Mouse (Mus musculus) liver, embryonic 11.5 days (tissue): ENCODE measurements at regions not wholly inside any gene's neighbourhood (a gene's known extent, or its start where the extent isn't known, plus 50 kb on each side); places are given as distances from the start of the nearest gene placed in this dataset.
A peak's percentile ranks its signal among the peaks of the same experiment; 100 is the strongest.

Experiments used
- ATAC-seq: fragments of 200-750 bp; cut with Nextera tagmentation; replicated peaks from 2 replicates; pipeline ENCODE4 v1.8.0; 2017; ENCODE audit warnings: moderate number of reproducible peaks, mild to moderate bottlenecking, moderate TSS enrichment, moderate library complexity; ENCODE audit not compliant: low FRiP score
- DNase-seq: peaks from one replicate; pipeline ENCODE4 v3.0.0-alpha.2; 2017; ENCODE audit warnings: low spot score
- H3K27ac ChIP-seq: fragments of 300-500 bp; sonication (generic); 2 replicates; pipeline ENCODE4 v1.5.1; 2014; ENCODE audit warnings: mild to moderate bottlenecking, low read depth, low read length, control low read depth
- H3K27me3 ChIP-seq: fragments of 300-500 bp; sonication (generic); replicated peaks from 2 replicates; pipeline ENCODE4 v1.6.1; 2014; ENCODE audit warnings: low read length, mixed read lengths; ENCODE audit not compliant: control insufficient read depth, insufficient read depth
- H3K36me3 ChIP-seq: fragments of 300-500 bp; sonication (generic); 2 replicates; pipeline ENCODE4 v1.6.1; 2014; ENCODE audit warnings: mild to moderate bottlenecking, low read length, moderate library complexity, mixed read lengths; ENCODE audit not compliant: control insufficient read depth, insufficient read depth
- H3K4me1 ChIP-seq: fragments of 300-500 bp; sonication (generic); replicated peaks from 2 replicates; pipeline ENCODE4 v1.6.1; 2014; ENCODE audit warnings: low read length, mixed read lengths; ENCODE audit not compliant: control insufficient read depth, insufficient read depth
- H3K4me2 ChIP-seq: fragments of 300-500 bp; sonication (generic); 2 replicates; pipeline ENCODE4 v1.6.1; 2014; ENCODE audit warnings: mild to moderate bottlenecking, control low read depth, moderate library complexity
- H3K4me3 ChIP-seq: fragments of 300-500 bp; sonication (generic); 2 replicates; pipeline ENCODE4 v1.5.1; 2014; ENCODE audit warnings: low read depth, low read length, control low read depth
- H3K9ac ChIP-seq: fragments of 300-500 bp; sonication (generic); 2 replicates; pipeline ENCODE4 v1.6.1; 2014; ENCODE audit warnings: low read depth, low read length, control low read depth
- H3K9me3 ChIP-seq: fragments of 300-500 bp; sonication (generic); 2 replicates; pipeline ENCODE4 v1.6.1; 2016; ENCODE audit warnings: low read length, inconsistent platforms, mixed read lengths; ENCODE audit not compliant: control insufficient read depth
- WGBS: fragments of 180-500 bp; shearing (Covaris S2); extraction: QIAGEN DNeasy Blood & Tissue Kit; methylation state at CpG from one replicate; pipeline ENCODE4 v1.1.7; 2014; 5-methylcytosine and 5-hydroxymethylcytosine counted together

DNA sequence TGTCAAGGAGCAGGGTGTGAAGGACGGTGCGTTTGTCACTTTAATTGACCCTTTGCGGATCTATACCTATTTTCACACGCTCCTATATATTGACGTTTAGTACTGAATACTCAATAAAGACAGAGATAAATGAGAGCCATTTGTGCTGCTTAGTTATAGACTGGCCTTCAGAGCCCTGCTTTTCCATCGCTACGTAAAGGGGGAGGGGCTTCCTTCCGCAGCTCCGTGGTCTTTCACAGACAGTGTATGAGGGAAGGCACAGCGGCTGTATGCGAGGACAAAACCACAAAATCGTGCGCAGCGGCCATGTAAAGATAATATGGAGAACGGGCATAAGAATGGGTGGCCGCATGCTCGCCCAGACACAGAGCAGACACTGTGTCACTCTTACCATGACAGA is 58.4 kb upstream of the Pced1b start:
- ATAC-seq (no peak), DNase-seq (no peak)
- 68% methylated on average over 17 of the region's 17 CpGs for WGBS
- H3K9ac ChIP-seq = no peak overlapping the region
- no peak overlapping the region for H3K27ac ChIP-seq
- H3K4me1 ChIP-seq = no peaks in the 10 kb centered on the region
- no peaks in the 10 kb centered on the region for H3K27me3 ChIP-seq
- no peaks in the 10 kb centered on the region for H3K9me3 ChIP-seq
- H3K36me3 ChIP-seq = no peaks in the 10 kb centered on the region
- H3K4me3 ChIP-seq = no peak overlapping the region
- H3K4me2 ChIP-seq = no peak overlapping the region

- no peak overlapping the region for H3K27ac ChIP-seq
- ATAC-seq (no peak), DNase-seq (no peak)
- H3K4me3 ChIP-seq = no peak overlapping the region
- H3K9ac ChIP-seq = no peak overlapping the region
- no peaks in the 10 kb centered on the region for H3K4me1 ChIP-seq
- no peak overlapping the region for H3K4me2 ChIP-seq
- no peaks in the 10 kb centered on the region for H3K9me3 ChIP-seq
- 19% methylated on average over 3 of the region's 3 CpGs for WGBS
- H3K36me3 ChIP-seq = no peaks in the 10 kb centered on the region
- no peaks in the 10 kb centered on the region for H3K27me3 ChIP-seq
Measured at GRCm38 (mm10) chr15:97187831-97188230, 59.1 kb upstream of the Pced1b start.

DNA sequence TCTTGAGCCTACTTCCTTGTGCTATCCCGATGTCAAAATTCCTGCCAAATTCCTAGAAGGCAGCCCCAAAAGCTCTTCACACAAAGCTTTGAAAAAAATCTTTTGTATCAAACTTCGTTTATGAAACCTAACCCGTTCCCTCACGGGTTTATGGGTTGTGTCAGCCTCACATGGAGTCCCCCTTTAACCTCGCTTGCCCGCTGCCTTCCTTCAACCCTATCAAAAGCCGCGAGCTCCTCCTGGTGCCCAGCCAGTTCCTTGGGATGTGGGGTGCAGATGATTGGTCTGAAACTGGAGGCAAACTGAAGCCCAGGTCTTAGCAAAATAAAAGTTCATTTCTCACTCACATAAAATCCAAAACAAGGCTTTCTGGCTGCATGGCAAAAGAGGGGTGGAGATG is 60.9 kb upstream of the Pced1b start:
- Histone ChIP-seq H3K9me3 (no peaks in the 10 kb centered on the region), H3K4me1 (no peaks in the 10 kb centered on the region), H3K27ac (no peak overlapping the region), H3K27me3 (no peaks in the 10 kb centered on the region), H3K36me3 (no peaks in the 10 kb centered on the region), H3K4me3 (no peak overlapping the region), H3K9ac (no peak overlapping the region), H3K4me2 (no peak overlapping the region)
- WGBS = 68% methylated on average over 8 of the region's 8 CpGs
- ATAC-seq = no peak
- DNase-seq = no peak

- 67% methylated on average over 9 of the region's 9 CpGs for WGBS
- Histone ChIP-seq H3K4me3 (no peak overlapping the region), H3K9me3 (no peaks in the 10 kb centered on the region), H3K4me2 (no peak overlapping the region), H3K4me1 (0 out of 2 replicates have a peak, but pooled peaks cover 2% of the 10 kb centered on the region), H3K36me3 (no peaks in the 10 kb centered on the region), H3K27ac (no peak overlapping the region), H3K27me3 (no peaks in the 10 kb centered on the region), H3K9ac (no peak overlapping the region)
- ATAC-seq = no peak
- DNase-seq = no peak
Measured at GRCm38 (mm10) chr15:97182617-97183038, 64.3 kb upstream of the Pced1b start.

DNA sequence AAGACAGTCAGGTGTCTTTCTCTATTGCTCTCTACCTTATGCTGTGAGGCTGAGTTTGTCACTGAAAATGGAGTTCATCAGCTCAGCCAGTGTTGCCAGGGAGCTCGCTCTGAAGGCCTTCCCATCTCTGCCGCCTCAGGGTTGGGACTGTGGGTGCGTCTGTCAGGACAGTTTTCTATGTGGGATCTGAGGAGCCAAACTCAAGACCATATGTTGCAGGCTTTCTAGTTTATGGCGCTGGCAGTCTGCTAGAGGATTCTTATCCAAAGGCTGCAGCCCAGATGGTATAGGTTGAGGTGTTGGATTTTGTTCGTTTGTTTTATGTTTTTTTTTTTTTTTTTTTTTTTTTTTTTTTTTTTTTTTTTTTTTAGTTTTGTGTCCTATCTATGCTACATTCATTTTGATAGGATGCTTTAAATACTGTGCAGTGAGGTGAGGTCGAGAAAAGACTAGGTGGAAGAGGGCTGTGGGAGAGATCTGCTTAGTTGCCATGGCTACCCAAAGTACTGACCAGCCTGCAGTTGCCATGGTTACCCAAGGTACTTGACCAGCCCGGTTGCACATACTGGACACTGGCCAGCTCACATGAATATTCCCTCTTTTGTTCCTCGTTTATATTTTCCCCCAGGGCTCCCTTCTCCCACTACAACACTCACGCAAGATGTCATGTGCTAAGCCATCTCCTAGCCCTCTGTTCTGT is 65.8 kb upstream of the Pced1b start:
- Histone ChIP-seq H3K4me2 (no peak overlapping the region), H3K27me3 (no peaks in the 10 kb centered on the region), H3K9ac (no peak overlapping the region), H3K9me3 (no peaks in the 10 kb centered on the region), H3K36me3 (no peaks in the 10 kb centered on the region), H3K4me3 (no peak overlapping the region), H3K4me1 (0 out of 2 replicates have a peak, but pooled peaks cover 2% of the 10 kb centered on the region), H3K27ac (no peak overlapping the region)
- no peak for DNase-seq
- 73% methylated on average over 9 of the region's 9 CpGs for WGBS
- ATAC-seq = no peak

DNA sequence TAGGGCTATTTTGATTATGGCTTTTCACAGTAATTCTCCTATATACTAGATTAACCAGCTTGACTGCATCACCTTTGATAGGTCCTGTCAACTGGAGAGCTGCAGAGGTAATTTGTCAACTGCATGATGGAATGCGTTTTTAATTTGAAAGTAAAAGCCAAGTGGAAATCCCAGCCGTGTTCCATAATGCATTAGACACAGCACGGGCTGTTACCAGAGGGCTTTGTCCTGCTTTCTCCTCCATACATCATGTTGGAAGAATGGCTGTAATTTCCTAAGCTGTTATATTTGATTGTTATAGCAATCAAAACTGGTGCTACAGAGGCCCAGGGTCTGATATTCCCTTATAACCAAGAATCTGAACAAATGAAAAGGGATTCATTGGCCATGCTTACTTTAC is 68.6 kb upstream of the Pced1b start:
- DNase-seq (no peak), ATAC-seq (no peak)
- Histone ChIP-seq H3K4me1 (0 out of 2 replicates have a peak, but pooled peaks cover 2% of the 10 kb centered on the region), H3K4me3 (no peak overlapping the region), H3K27ac (no peak overlapping the region), H3K9me3 (no peaks in the 10 kb centered on the region), H3K27me3 (no peaks in the 10 kb centered on the region), H3K9ac (no peak overlapping the region), H3K4me2 (no peak overlapping the region), H3K36me3 (no peaks in the 10 kb centered on the region)
- 83% methylated on average over 3 of the region's 3 CpGs for WGBS

- Histone ChIP-seq H3K27me3 (no peaks in the 10 kb centered on the region), H3K9me3 (no peaks in the 10 kb centered on the region), H3K4me3 (no peak overlapping the region), H3K4me1 (0 out of 2 replicates have a peak, but pooled peaks cover 2% of the 10 kb centered on the region), H3K9ac (no peak overlapping the region), H3K36me3 (no peaks in the 10 kb centered on the region), H3K4me2 (no peak overlapping the region), H3K27ac (no peak overlapping the region)
- no peak for DNase-seq
- WGBS = 71% methylated on average over 4 of the region's 4 CpGs
- no peak for ATAC-seq
Measured at GRCm38 (mm10) chr15:97177806-97178205, 69.1 kb upstream of the Pced1b start.

GRCm38 (mm10) chr15:97174989-97175388 is 71.9 kb upstream of the Pced1b start:
- no peak overlapping the region for H3K4me3 ChIP-seq
- H3K27ac ChIP-seq = peak overlapping the region; percentile 21
- 32% methylated on average over 5 of the region's 5 CpGs for WGBS
- ATAC-seq (0 out of 2 replicates have a peak, but pooled peaks have one; percentile 31), DNase-seq (no peak)
- H3K36me3 ChIP-seq = no peaks in the 10 kb centered on the region
- no peak overlapping the region for H3K4me2 ChIP-seq
- no peaks in the 10 kb centered on the region for H3K9me3 ChIP-seq
- no peak overlapping the region for H3K9ac ChIP-seq
- H3K27me3 ChIP-seq = no peaks in the 10 kb centered on the region
- H3K4me1 ChIP-seq = 0 out of 2 replicates have a peak, but pooled peaks cover 2% of the 10 kb centered on the region

- DNase-seq = no peak
- Histone ChIP-seq H3K9ac (no peak overlapping the region), H3K4me2 (no peak overlapping the region), H3K4me1 (0 out of 2 replicates have a peak, but pooled peaks cover 2% of the 10 kb centered on the region), H3K27me3 (no peaks in the 10 kb centered on the region), H3K27ac (no peak overlapping the region), H3K4me3 (no peak overlapping the region), H3K36me3 (no peaks in the 10 kb centered on the region), H3K9me3 (no peaks in the 10 kb centered on the region)
- no peak for ATAC-seq
- WGBS = 79% methylated on average over 17 of the region's 17 CpGs
Measured at GRCm38 (mm10) chr15:97173233-97173632, 73.7 kb upstream of the Pced1b start.
